Mouse (Mus musculus): Measurements from ENCODE around the gene Timm22. TPM values are rescaled to one million over a fixed set of nuclear protein-coding genes. Genes with fewer than 3 reads are reported as not detected.

Timm22 gene
- polyA plus RNA-seq, 1 experiment from 2014 or later, result 138 TPM

DNA sequence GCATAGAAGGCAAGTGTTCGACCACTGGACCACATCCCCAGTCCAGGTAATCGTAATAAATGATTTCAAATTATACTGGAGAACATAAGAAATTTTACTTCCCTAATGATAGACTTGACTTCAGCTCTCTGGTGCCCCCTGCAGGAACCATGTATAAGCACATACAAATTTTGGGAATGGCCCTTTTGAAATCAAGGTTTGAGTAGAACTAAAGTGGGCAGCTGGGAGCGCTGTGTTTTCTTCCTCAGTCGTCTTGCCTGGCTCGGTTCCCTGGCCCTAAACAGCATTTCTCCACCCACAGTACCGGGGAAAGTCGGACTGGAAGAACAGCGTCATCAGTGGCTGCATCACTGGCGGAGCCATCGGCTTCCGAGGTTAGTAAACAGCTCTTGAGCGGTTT, 4.1 kb downstream of the Timm22 start:
- no peak overlapping the region for H3K4me3 ChIP-seq (ENCODE audit: low read depth, low read length)
- no peak overlapping the region for H3K4me2 ChIP-seq (ENCODE audit: low read depth, low read length)
- DNase-seq (ENCODE audit: low spot score) (peak; percentile 77), ATAC-seq (replicated peaks; ENCODE audit: insufficient number of reproducible peaks, low FRiP score, low TSS enrichment, low read depth) (no peak)
- 75% methylated on average over 12 of the region's 12 CpGs for WGBS
- H3K9ac ChIP-seq (replicated peaks; ENCODE audit: low read length), result no peak overlapping the region
- no peaks in the 10 kb centered on the region for H3K9me3 ChIP-seq (replicated peaks; ENCODE audit: control insufficient read depth, low read length)
- H3K27me3 ChIP-seq (ENCODE audit: control insufficient read depth, insufficient read depth, low read length), result no peaks in the 10 kb centered on the region
- no peaks in the 10 kb centered on the region for H3K4me1 ChIP-seq (ENCODE audit: control insufficient read depth, insufficient read depth, low read length)
- no peak overlapping the region for H3K27ac ChIP-seq (replicated peaks; ENCODE audit: low read depth, low read length)
- peaks cover 6% of the 10 kb centered on the region for H3K36me3 ChIP-seq (replicated peaks; ENCODE audit: control insufficient read depth, insufficient read depth, low read depth, low read length)

DNA sequence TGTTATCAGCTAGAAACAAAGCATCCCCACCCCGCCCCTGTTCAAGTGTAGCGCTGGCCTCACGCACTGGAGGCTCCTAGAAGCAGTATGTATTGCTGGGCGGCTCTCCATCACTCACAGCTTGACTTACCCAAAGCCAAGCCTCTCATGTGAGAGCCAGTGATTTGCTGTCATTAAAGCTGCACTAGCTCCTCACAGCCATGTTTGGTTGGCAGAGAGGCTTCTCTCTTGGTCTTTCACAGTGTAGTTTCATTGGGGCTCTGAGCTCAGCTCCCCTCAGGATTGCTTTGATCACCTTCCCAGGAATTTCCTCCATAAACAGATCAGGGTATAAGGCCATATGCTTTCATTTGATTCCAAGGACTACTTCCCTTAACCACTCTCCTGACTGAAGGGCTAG, 6.5 kb downstream of the Timm22 start:
- ATAC-seq (replicated peaks; ENCODE audit: insufficient number of reproducible peaks, low FRiP score, low TSS enrichment, low read depth) (no peak), DNase-seq (ENCODE audit: low spot score) (no peak)
- H3K27ac ChIP-seq (replicated peaks; ENCODE audit: low read depth, low read length), result no peak overlapping the region
- no peak overlapping the region for H3K4me3 ChIP-seq (ENCODE audit: low read depth, low read length)
- no peak overlapping the region for H3K9ac ChIP-seq (replicated peaks; ENCODE audit: low read length)
- 91% methylated on average over 4 of the region's 4 CpGs for WGBS
- H3K27me3 ChIP-seq (ENCODE audit: control insufficient read depth, insufficient read depth, low read length), result no peaks in the 10 kb centered on the region
- H3K9me3 ChIP-seq (replicated peaks; ENCODE audit: control insufficient read depth, low read length), result no peaks in the 10 kb centered on the region
- no peaks in the 10 kb centered on the region for H3K4me1 ChIP-seq (ENCODE audit: control insufficient read depth, insufficient read depth, low read length)
- H3K4me2 ChIP-seq (ENCODE audit: low read depth, low read length), result no peak overlapping the region
- peaks cover 6% of the 10 kb centered on the region for H3K36me3 ChIP-seq (replicated peaks; ENCODE audit: control insufficient read depth, insufficient read depth, low read depth, low read length)

DNA sequence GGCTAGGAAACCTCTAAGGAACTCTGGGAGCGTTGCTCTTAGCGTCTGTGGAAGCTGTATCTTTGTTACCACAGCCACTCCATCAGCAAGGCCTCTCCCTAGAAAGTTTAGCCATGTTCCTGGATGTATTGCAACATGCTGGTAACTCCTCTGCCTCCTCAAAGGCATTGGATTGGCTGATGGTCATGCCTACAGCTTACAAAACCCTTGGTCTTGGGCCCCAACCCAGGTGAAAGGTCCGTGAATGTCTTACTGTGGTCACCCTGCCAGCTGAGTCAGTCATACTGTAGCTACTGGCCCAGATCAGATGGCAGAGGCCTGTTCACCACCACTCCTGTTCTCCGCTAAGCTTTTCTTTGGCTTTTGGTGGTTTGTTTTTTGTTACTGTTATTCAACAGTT, 8.2 kb downstream of the Timm22 start:
- H3K4me1 ChIP-seq (ENCODE audit: control insufficient read depth, insufficient read depth, low read length), result no peaks in the 10 kb centered on the region
- H3K27me3 ChIP-seq (ENCODE audit: control insufficient read depth, insufficient read depth, low read length), result no peaks in the 10 kb centered on the region
- H3K9me3 ChIP-seq (replicated peaks; ENCODE audit: control insufficient read depth, low read length), result no peaks in the 10 kb centered on the region
- DNase-seq (ENCODE audit: low spot score) (no peak), ATAC-seq (replicated peaks; ENCODE audit: insufficient number of reproducible peaks, low FRiP score, low TSS enrichment, low read depth) (no peak)
- no peak overlapping the region for H3K9ac ChIP-seq (replicated peaks; ENCODE audit: low read length)
- peaks cover 14% of the 10 kb centered on the region for H3K36me3 ChIP-seq (replicated peaks; ENCODE audit: control insufficient read depth, insufficient read depth, low read depth, low read length)
- no peak overlapping the region for H3K27ac ChIP-seq (replicated peaks; ENCODE audit: low read depth, low read length)
- H3K4me2 ChIP-seq (ENCODE audit: low read depth, low read length), result no peak overlapping the region
- H3K4me3 ChIP-seq (ENCODE audit: low read depth, low read length), result no peak overlapping the region
- 93% methylated on average over 4 of the region's 4 CpGs for WGBS

DNA sequence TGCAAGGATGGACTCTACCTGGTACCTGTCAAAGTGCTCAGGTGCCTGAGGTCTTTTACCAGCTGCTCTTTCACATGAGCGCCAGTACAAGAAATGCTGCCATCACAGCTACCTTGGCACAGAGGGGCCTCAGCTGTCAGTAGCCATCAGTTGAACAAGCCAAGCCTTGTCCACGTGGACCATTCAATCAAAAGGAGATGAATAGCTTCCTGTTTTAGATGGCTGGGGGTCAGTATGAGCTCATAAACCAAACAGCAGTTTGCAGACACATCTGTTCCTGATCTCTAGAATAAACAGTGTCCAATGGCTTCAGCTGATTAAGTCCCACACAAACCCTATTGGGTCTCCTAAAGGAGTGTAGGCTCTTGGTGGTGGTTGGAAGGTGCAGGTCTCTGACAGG, 9.2 kb downstream of the Timm22 start:
- ATAC-seq (replicated peaks; ENCODE audit: insufficient number of reproducible peaks, low FRiP score, low TSS enrichment, low read depth), result no peak; the same call in 1 of the 2 replicates
- peaks cover 14% of the 10 kb centered on the region for H3K36me3 ChIP-seq (replicated peaks; ENCODE audit: control insufficient read depth, insufficient read depth, low read depth, low read length)
- no peaks in the 10 kb centered on the region for H3K4me1 ChIP-seq (ENCODE audit: control insufficient read depth, insufficient read depth, low read length)
- H3K4me3 ChIP-seq (ENCODE audit: low read depth, low read length), result no peak overlapping the region
- no peaks in the 10 kb centered on the region for H3K9me3 ChIP-seq (replicated peaks; ENCODE audit: control insufficient read depth, low read length)
- no peak overlapping the region for H3K4me2 ChIP-seq (ENCODE audit: low read depth, low read length)
- no peaks in the 10 kb centered on the region for H3K27me3 ChIP-seq (ENCODE audit: control insufficient read depth, insufficient read depth, low read length)
- no peak overlapping the region for H3K27ac ChIP-seq (replicated peaks; ENCODE audit: low read depth, low read length)
- H3K9ac ChIP-seq (replicated peaks; ENCODE audit: low read length), result no peak overlapping the region
- peak; percentile 77 for DNase-seq (ENCODE audit: low spot score)
- WGBS, result 24% methylated on average over 2 of the region's 2 CpGs

DNA sequence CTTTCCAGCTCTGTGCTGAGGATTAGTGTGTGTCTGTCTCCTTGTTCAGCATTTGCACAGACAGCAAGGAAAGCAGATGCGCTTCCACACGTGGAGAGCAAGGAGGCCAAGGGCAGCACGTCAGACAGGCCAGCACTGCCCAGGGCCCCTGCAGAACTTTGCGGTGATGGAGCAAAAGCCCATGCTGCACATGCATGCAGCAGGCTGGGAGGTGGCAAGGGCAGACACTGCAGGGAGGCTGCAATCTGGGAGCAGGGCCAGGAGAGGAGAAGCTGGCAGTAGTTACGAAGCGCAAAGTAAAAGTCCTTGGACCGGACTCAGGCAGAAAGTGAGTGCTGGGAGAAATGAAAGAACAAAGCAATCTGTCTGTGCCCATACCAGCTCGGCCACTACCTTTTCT, 11.7 kb downstream of the Timm22 start:
- Histone ChIP-seq H3K27ac (replicated peaks; ENCODE audit: low read depth, low read length) (no peak overlapping the region), H3K4me3 (ENCODE audit: low read depth, low read length) (no peak overlapping the region), H3K9ac (replicated peaks; ENCODE audit: low read length) (no peak overlapping the region), H3K27me3 (ENCODE audit: control insufficient read depth, insufficient read depth, low read length) (no peaks in the 10 kb centered on the region), H3K9me3 (replicated peaks; ENCODE audit: control insufficient read depth, low read length) (no peaks in the 10 kb centered on the region), H3K36me3 (replicated peaks; ENCODE audit: control insufficient read depth, insufficient read depth, low read depth, low read length) (peaks cover 14% of the 10 kb centered on the region), H3K4me2 (ENCODE audit: low read depth, low read length) (no peak overlapping the region), H3K4me1 (ENCODE audit: control insufficient read depth, insufficient read depth, low read length) (no peaks in the 10 kb centered on the region)
- 88% methylated on average over 8 of the region's 8 CpGs for WGBS
- no peak for DNase-seq (ENCODE audit: low spot score)
- no peak for ATAC-seq (replicated peaks; ENCODE audit: insufficient number of reproducible peaks, low FRiP score, low TSS enrichment, low read depth)

DNA sequence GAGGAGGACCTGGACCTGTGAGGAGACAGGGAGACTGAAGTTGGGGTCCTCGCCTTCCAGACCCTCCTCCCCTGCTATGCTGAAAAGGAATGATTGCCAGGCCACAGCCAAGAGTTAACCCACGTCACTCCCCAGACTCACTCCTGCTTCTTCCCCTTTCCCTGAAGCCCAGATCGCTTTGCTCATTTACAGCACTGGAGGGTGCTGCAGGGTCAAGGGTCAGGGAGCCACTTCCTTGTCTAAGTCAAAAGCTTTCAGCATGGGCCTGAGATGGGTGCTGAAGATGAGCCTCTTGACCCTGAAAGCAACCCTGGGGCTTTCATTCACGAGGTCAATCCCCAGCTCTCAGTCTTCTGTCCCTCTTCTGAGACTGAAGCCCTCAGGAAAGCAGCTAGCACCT, 12.4 kb downstream of the Timm22 start:
- Histone ChIP-seq H3K27ac (replicated peaks; ENCODE audit: low read depth, low read length) (no peak overlapping the region), H3K36me3 (replicated peaks; ENCODE audit: control insufficient read depth, insufficient read depth, low read depth, low read length) (peaks cover 11% of the 10 kb centered on the region)

DNA sequence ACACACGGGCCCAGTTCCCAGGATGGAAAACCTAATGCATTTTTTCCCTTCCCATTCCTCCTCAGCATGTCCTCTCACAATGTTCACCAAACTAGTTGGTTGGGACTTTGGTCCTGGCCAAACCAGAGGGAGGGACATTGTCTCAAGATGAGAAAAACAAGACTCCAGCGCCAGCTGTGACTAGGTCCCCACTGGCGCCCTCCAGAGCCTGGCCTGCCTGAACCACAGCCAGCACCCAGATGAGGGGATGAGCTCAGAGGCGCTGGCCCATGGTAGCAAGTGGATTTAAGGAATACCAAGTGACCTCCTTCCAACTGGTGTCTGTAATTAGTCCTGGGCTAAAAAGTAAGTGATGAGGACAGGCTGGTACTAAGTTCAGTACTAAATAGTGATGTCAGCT, 14.1 kb downstream of the Timm22 start:
- no peaks in the 10 kb centered on the region for H3K9me3 ChIP-seq (replicated peaks; ENCODE audit: control insufficient read depth, low read length)
- peaks cover 7% of the 10 kb centered on the region for H3K36me3 ChIP-seq (replicated peaks; ENCODE audit: control insufficient read depth, insufficient read depth, low read depth, low read length)
- H3K4me1 ChIP-seq (ENCODE audit: control insufficient read depth, insufficient read depth, low read length), result no peaks in the 10 kb centered on the region
- DNase-seq (ENCODE audit: low spot score), result no peak
- H3K4me3 ChIP-seq (ENCODE audit: low read depth, low read length), result no peak overlapping the region
- H3K27me3 ChIP-seq (ENCODE audit: control insufficient read depth, insufficient read depth, low read length), result no peaks in the 10 kb centered on the region
- ATAC-seq (replicated peaks; ENCODE audit: insufficient number of reproducible peaks, low FRiP score, low TSS enrichment, low read depth), result no peak
- no peak overlapping the region for H3K9ac ChIP-seq (replicated peaks; ENCODE audit: low read length)
- WGBS, result 73% methylated on average over 4 of the region's 4 CpGs
- H3K4me2 ChIP-seq (ENCODE audit: low read depth, low read length), result no peak overlapping the region
- H3K27ac ChIP-seq (replicated peaks; ENCODE audit: low read depth, low read length), result no peak overlapping the region

More for the DNA sequence above, 12.4 kb downstream of the Timm22 start:
- no peak overlapping the region for H3K9ac ChIP-seq (replicated peaks; ENCODE audit: low read length)
- no peak for ATAC-seq (replicated peaks; ENCODE audit: insufficient number of reproducible peaks, low FRiP score, low TSS enrichment, low read depth)
- H3K4me3 ChIP-seq (ENCODE audit: low read depth, low read length), result no peak overlapping the region
- 72% methylated on average over 4 of the region's 4 CpGs for WGBS
- no peaks in the 10 kb centered on the region for H3K27me3 ChIP-seq (ENCODE audit: control insufficient read depth, insufficient read depth, low read length)
- H3K9me3 ChIP-seq (replicated peaks; ENCODE audit: control insufficient read depth, low read length), result no peaks in the 10 kb centered on the region
- no peak overlapping the region for H3K4me2 ChIP-seq (ENCODE audit: low read depth, low read length)
- no peak for DNase-seq (ENCODE audit: low spot score)
- H3K4me1 ChIP-seq (ENCODE audit: control insufficient read depth, insufficient read depth, low read length), result no peaks in the 10 kb centered on the region

DNA sequence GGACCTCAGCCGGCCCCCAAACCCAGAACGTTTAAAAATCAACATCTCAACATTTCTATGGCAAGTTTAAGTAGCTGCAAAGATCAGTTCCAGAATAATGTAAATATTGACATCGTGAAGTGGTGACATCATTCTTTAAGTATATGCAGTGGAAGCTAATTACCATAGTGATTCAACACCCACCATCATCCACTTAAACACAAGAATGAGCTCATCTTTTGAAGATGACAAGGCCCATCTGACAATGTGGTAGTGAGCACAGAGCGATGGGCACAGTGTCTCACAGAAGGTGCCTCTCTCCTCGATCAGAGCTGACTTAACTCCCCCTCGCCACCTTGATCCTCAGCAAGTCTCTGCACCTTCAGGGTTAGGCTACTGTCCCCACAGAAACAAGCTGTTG, 19.0 kb downstream of the Timm22 start:
- no peak overlapping the region for H3K27ac ChIP-seq (replicated peaks; ENCODE audit: low read depth, low read length)
- no peak overlapping the region for H3K4me3 ChIP-seq (ENCODE audit: low read depth, low read length)
- no peak for ATAC-seq (replicated peaks; ENCODE audit: insufficient number of reproducible peaks, low FRiP score, low TSS enrichment, low read depth)
- H3K4me1 ChIP-seq (ENCODE audit: control insufficient read depth, insufficient read depth, low read length), result peaks cover 14% of the 10 kb centered on the region
- no peak for DNase-seq (ENCODE audit: low spot score)
- no peak overlapping the region for H3K9ac ChIP-seq (replicated peaks; ENCODE audit: low read length)
- no peak overlapping the region for H3K4me2 ChIP-seq (ENCODE audit: low read depth, low read length)
- WGBS, result 83% methylated on average over 6 of the region's 6 CpGs
- no peaks in the 10 kb centered on the region for H3K27me3 ChIP-seq (ENCODE audit: control insufficient read depth, insufficient read depth, low read length)
- H3K9me3 ChIP-seq (replicated peaks; ENCODE audit: control insufficient read depth, low read length), result no peaks in the 10 kb centered on the region
- H3K36me3 ChIP-seq (replicated peaks; ENCODE audit: control insufficient read depth, insufficient read depth, low read depth, low read length), result no peaks in the 10 kb centered on the region; the same call in 1 of the 2 replicates
